Mouse (Mus musculus) liver, embryonic 13.5 days (tissue): ENCODE measurements at regions not wholly inside any gene's neighbourhood (a gene's known extent, or its start where the extent isn't known, plus 50 kb on each side); places are given as distances from the start of the nearest gene placed in this dataset.
"Not testable (repeated sequence)": the region's sequence is repeated elsewhere in the genome, so short reads cannot be mapped to it uniquely, and the experiment has no call there.

Source experiments
- ATAC-seq: fragments of 200-750 bp; cut with Nextera tagmentation; 2 replicates; pipeline ENCODE4 v1.8.0; 2017; ENCODE audit warnings: low read depth, mild to moderate bottlenecking, moderate number of reproducible peaks, moderate library complexity
- DNase-seq: peaks from one replicate; pipeline ENCODE4 v3.0.0; 2022
- H3K27ac ChIP-seq: fragments of 300-500 bp; sonication (generic); 2 replicates; pipeline ENCODE4 v1.5.1; 2015; ENCODE audit warnings: moderate library complexity, mild to moderate bottlenecking, inconsistent platforms
- H3K27me3 ChIP-seq: fragments of 300-500 bp; sonication (generic); 2 replicates; pipeline ENCODE4 v1.6.1; 2015; ENCODE audit warnings: mild to moderate bottlenecking, inconsistent platforms
- H3K36me3 ChIP-seq: fragments of 300-500 bp; sonication (generic); 2 replicates; pipeline ENCODE4 v1.6.1; 2015; ENCODE audit warnings: mild to moderate bottlenecking, inconsistent platforms
- H3K4me1 ChIP-seq: fragments of 300-500 bp; sonication (generic); replicated peaks from 2 replicates; pipeline ENCODE4 v1.6.1; 2015; ENCODE audit warnings: inconsistent platforms
- H3K4me2 ChIP-seq: fragments of 300-500 bp; sonication (generic); 2 replicates; pipeline ENCODE4 v1.6.1; 2015; ENCODE audit warnings: inconsistent platforms, mild to moderate bottlenecking, moderate library complexity
- H3K4me3 ChIP-seq: fragments of 300-500 bp; sonication (generic); replicated peaks from 2 replicates; pipeline ENCODE4 v1.5.1; 2015; ENCODE audit warnings: mild to moderate bottlenecking, inconsistent platforms
- H3K9ac ChIP-seq: fragments of 300-500 bp; sonication (generic); 2 replicates; pipeline ENCODE4 v1.6.1; 2015; ENCODE audit warnings: mild to moderate bottlenecking, inconsistent platforms
- H3K9me3 ChIP-seq: fragments of 300-500 bp; sonication (generic); replicated peaks from 2 replicates; pipeline ENCODE4 v1.6.1; 2016; ENCODE audit warnings: inconsistent platforms
- WGBS: fragments of 180-500 bp; shearing (Covaris S2); methylation state at CpG from one replicate; pipeline ENCODE4 v1.1.7; 2015; ENCODE audit not compliant: insufficient replicate concordance; 5-methylcytosine and 5-hydroxymethylcytosine counted together

GRCm38 (mm10) chr2:71597956-71598355 lies 51.4 kb upstream of the Dlx2 start:
- no peak overlapping the region for H3K9ac ChIP-seq
- DNase-seq = no peak
- WGBS = 50% methylated on average over 5 of the region's 5 CpGs

GRCm38 (mm10) chr2:71598368-71598767 lies 51.8 kb upstream of the Dlx2 start:
- H3K27me3 ChIP-seq = peaks cover 15% of the 10 kb centered on the region
- no peaks in the 10 kb centered on the region for H3K36me3 ChIP-seq
- ATAC-seq (no peak), DNase-seq (no peak)
- H3K4me3 ChIP-seq = no peak overlapping the region
- 19% methylated on average over 10 of the region's 10 CpGs for WGBS
- no peaks in the 10 kb centered on the region for H3K4me1 ChIP-seq
- no peak overlapping the region for H3K27ac ChIP-seq
- no peak overlapping the region for H3K9ac ChIP-seq
- H3K4me2 ChIP-seq = peak overlapping the region; percentile 35; the same call in 1 of the 2 replicates
- H3K9me3 ChIP-seq = no peaks in the 10 kb centered on the region

More at GRCm38 (mm10) chr2:71597956-71598355, 51.4 kb upstream of the Dlx2 start:
- no peak overlapping the region for H3K4me2 ChIP-seq
- ATAC-seq = no peak
- H3K27ac ChIP-seq = no peak overlapping the region
- H3K4me1 ChIP-seq = no peaks in the 10 kb centered on the region
- H3K9me3 ChIP-seq = no peaks in the 10 kb centered on the region
- no peaks in the 10 kb centered on the region for H3K36me3 ChIP-seq
- peaks cover 15% of the 10 kb centered on the region for H3K27me3 ChIP-seq
- H3K4me3 ChIP-seq = no peak overlapping the region

GRCm38 (mm10) chr2:71598778-71599177 lies 52.2 kb upstream of the Dlx2 start:
- Histone ChIP-seq H3K4me1 (no peaks in the 10 kb centered on the region), H3K36me3 (no peaks in the 10 kb centered on the region), H3K27me3 (peaks cover 15% of the 10 kb centered on the region), H3K9me3 (no peaks in the 10 kb centered on the region), H3K27ac (no peak overlapping the region), H3K9ac (no peak overlapping the region), H3K4me2 (peak overlapping the region; percentile 35; the same call in 1 of the 2 replicates), H3K4me3 (no peak overlapping the region)
- DNase-seq (peak; percentile 43), ATAC-seq (no peak)
- WGBS = 9% methylated on average over 5 of the region's 5 CpGs

- H3K27me3 ChIP-seq = peaks cover 14% of the 10 kb centered on the region
- ATAC-seq = no peak
- no peaks in the 10 kb centered on the region for H3K4me1 ChIP-seq
- no peak overlapping the region for H3K27ac ChIP-seq
- H3K4me2 ChIP-seq = no peak overlapping the region
- H3K4me3 ChIP-seq = no peak overlapping the region
- H3K36me3 ChIP-seq = no peaks in the 10 kb centered on the region
- no peaks in the 10 kb centered on the region for H3K9me3 ChIP-seq
- DNase-seq = no peak
- WGBS = 69% methylated on average over 7 of the region's 7 CpGs
- no peak overlapping the region for H3K9ac ChIP-seq
Measured at GRCm38 (mm10) chr2:71600213-71600612, 53.7 kb upstream of the Dlx2 start.

DNA sequence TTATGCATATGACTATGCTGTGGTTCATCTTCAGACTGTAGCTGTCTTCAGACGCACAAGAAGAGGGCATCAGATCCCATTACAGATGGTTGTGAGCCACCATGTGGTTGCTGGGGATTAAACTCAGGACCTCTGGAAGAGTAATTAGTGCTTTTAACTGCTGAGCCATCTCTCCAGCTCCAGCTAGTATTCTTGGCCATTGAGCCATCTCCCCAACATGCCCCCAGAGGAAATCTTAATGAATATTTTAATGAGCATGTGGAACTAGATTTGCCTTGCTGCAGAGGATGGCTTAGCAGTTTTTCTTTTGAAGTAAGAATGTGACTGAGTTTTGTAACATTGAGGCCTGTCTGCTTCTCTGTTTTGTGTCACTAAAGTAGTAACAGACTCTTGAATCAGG lies 54.4 kb upstream of the Dlx2 start:
- H3K9me3 ChIP-seq = no peaks in the 10 kb centered on the region
- no peak overlapping the region for H3K4me3 ChIP-seq
- H3K27me3 ChIP-seq = peaks cover 11% of the 10 kb centered on the region
- H3K36me3 ChIP-seq = no peaks in the 10 kb centered on the region
- H3K4me1 ChIP-seq = no peaks in the 10 kb centered on the region
- no peak for ATAC-seq
- no peak for DNase-seq
- 60% methylated on average over 1 of the region's 1 CpGs for WGBS
- H3K9ac ChIP-seq = no peak overlapping the region
- no peak overlapping the region for H3K27ac ChIP-seq
- no peak overlapping the region for H3K4me2 ChIP-seq

DNA sequence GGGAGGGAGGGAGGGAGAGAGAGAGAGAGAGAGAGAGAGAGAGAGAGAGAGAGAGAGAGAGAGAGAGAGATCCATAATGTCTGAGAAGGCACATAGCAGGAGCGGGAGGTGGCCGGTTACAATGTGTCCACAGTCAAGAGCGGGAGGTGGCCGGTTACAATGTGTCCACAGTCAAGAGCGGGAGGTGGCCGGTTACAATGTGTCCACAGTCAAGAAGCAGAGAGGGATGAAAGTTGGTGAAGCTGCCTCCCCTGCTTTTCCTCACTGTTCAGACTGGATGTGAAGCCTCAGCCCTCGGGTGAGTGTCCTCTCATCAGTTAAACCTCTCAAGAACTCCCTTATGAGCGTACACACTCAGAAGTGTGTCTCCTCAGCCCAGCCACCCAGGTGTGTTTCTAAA lies 57.2 kb upstream of the Dlx2 start:
- H3K4me1 ChIP-seq = not testable (repeated sequence)

DNA sequence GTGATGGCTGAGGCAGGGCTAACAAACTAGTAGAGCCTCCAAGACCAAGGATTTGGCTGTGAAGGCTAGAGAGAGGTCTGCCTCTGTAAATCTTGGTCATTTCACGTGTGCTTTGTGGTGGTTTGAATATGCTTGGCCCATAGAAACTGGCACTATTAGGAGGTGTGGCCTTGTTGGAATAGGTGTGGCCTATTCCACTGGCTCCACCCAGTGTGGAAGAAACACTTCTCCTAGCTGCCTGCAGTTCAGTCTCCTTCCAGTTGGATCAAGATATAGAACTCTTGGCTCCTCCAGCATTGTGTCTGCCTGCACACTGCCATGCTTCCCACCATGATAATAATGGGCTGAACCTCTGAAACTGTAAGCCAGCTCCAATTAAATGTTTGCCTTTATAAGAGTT lies 59.1 kb upstream of the Dlx2 start:
- ATAC-seq = no peak
- no peak for DNase-seq

More for the DNA sequence above, 57.2 kb upstream of the Dlx2 start:
- not testable (repeated sequence) for DNase-seq, H3K27ac ChIP-seq, H3K9me3 ChIP-seq, H3K4me2 ChIP-seq, H3K36me3 ChIP-seq, ATAC-seq, H3K9ac ChIP-seq, H3K27me3 ChIP-seq, H3K4me3 ChIP-seq
- 77% methylated on average over 8 of the region's 8 CpGs for WGBS

DNA sequence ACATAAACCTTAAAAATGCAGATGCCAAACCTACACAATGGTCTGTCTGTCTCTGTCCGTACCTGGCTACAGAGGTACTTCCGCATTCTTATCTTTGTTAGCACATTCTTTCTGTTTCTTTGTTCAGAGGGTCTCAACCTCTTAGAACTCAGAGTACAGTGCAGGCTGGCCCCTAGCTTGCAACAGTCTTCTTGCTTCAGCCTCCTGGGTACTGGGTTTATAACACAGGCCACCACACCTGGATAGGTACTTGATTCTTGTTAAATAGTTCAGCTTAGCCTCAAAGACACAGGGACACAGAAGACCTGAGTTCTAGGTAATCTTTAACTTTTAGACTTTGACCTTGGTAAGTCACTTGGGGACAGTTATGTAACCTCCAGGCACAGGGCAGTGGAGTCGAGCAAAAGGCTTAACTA lies 60.5 kb upstream of the Dlx2 start:
- Histone ChIP-seq H3K36me3 (no peaks in the 10 kb centered on the region), H3K4me2 (no peak overlapping the region), H3K27ac (no peak overlapping the region), H3K27me3 (no peaks in the 10 kb centered on the region), H3K4me1 (no peaks in the 10 kb centered on the region), H3K9ac (no peak overlapping the region), H3K4me3 (no peak overlapping the region), H3K9me3 (no peaks in the 10 kb centered on the region)
- DNase-seq = no peak
- WGBS = 42% methylated on average over 3 of the region's 3 CpGs
- ATAC-seq = no peak

More for the DNA sequence above, 59.1 kb upstream of the Dlx2 start:
- H3K9ac ChIP-seq = no peak overlapping the region
- WGBS = 63% methylated on average over 1 of the region's 1 CpGs
- H3K4me1 ChIP-seq = no peaks in the 10 kb centered on the region
- H3K27me3 ChIP-seq = no peaks in the 10 kb centered on the region
- H3K36me3 ChIP-seq = no peaks in the 10 kb centered on the region
- no peaks in the 10 kb centered on the region for H3K9me3 ChIP-seq
- H3K4me3 ChIP-seq = no peak overlapping the region
- H3K4me2 ChIP-seq = no peak overlapping the region
- H3K27ac ChIP-seq = no peak overlapping the region

DNA sequence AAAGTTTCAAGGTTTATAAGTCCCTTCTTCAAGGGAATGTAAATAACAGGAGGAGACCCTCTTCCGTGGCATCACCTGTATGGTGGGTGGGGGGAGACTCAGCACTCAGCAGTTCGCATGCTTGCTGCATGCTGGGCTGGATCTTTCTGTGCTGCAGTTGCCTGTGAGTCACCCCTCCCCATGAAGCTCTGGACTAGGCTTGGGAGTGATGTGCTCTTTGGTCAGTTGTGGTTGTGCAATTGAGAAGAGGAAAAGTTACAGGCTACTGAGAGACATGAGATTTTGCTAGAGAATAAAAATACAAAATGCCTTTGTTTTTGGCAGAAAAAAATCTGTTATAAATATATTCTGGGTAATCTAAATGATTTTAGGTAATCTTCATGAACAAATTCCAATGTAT lies 66.7 kb upstream of the Dlx2 start:
- Histone ChIP-seq H3K27me3 (no peaks in the 10 kb centered on the region), H3K4me1 (no peaks in the 10 kb centered on the region), H3K9ac (no peak overlapping the region), H3K4me2 (no peak overlapping the region), H3K36me3 (no peaks in the 10 kb centered on the region), H3K27ac (no peak overlapping the region), H3K4me3 (no peak overlapping the region), H3K9me3 (no peaks in the 10 kb centered on the region)
- no peak for DNase-seq
- 36% methylated on average over 2 of the region's 2 CpGs for WGBS
- ATAC-seq = no peak

- ATAC-seq = no peak
- WGBS = 61% methylated on average over 5 of the region's 5 CpGs
Measured at GRCm38 (mm10) chr2:71616526-71616925, 70.0 kb upstream of the Dlx2 start.

DNA sequence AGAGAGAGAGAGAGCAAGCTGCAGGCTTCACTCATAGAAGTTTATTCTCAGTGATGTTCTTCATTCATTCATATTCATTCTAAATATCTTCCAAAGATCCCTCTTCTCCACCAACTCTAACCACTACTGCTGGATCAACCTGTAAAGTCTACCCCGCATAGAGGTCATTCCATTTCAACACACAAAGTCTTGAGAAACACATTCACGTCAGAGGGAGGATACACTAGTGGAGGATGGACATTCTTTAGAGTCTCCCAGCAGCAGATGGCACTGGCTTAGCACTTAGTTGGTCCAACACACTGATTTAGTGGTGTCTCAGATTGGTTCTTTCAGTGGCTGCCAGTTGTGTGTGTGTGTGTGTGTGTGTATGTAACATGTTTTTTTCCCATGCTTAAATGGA lies 74.9 kb upstream of the Dlx2 start:
- ATAC-seq (no peak), DNase-seq (no peak)
- no peaks in the 10 kb centered on the region for H3K9me3 ChIP-seq
- H3K4me2 ChIP-seq = no peak overlapping the region
- no peak overlapping the region for H3K9ac ChIP-seq
- peaks cover 11% of the 10 kb centered on the region for H3K27me3 ChIP-seq
- H3K36me3 ChIP-seq = no peaks in the 10 kb centered on the region
- 58% methylated on average over 2 of the region's 2 CpGs for WGBS
- no peak overlapping the region for H3K27ac ChIP-seq
- H3K4me3 ChIP-seq = no peak overlapping the region
- H3K4me1 ChIP-seq = peaks cover 15% of the 10 kb centered on the region

More at GRCm38 (mm10) chr2:71616526-71616925, 70.0 kb upstream of the Dlx2 start:
- H3K9ac ChIP-seq = no peak overlapping the region
- H3K4me3 ChIP-seq = no peak overlapping the region
- no peaks in the 10 kb centered on the region for H3K4me1 ChIP-seq
- DNase-seq = no peak
- H3K9me3 ChIP-seq = no peaks in the 10 kb centered on the region
- H3K27me3 ChIP-seq = no peaks in the 10 kb centered on the region
- no peak overlapping the region for H3K27ac ChIP-seq
- no peaks in the 10 kb centered on the region for H3K36me3 ChIP-seq
- H3K4me2 ChIP-seq = no peak overlapping the region

DNA sequence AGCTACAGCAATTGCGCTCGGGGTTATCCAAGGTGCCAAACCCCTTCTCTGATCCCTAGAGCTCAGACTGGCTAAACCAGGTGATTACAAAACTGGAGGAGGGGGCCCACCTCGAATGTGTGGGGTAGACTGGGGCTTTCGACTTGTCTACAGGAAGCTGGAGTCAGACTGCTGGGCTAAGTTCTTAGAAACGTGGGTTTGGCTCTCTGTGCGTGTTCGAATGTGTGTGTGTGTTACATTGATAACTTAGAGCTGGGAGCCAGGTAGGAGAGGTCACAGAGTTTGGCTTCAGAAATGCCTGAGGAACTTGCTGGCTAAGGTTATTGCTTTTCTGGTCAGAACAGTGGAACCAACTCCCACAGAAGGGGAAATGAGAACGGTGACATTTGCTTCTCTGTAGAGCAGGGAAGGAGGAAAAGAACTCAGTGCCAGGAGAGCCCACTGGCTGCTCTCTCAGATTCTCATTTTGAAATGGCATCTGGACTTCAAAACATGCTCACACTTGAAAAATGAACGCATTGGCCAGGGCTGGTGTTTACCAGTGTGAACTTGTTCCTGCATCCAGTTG lies 76.1 kb upstream of the Dlx2 start:
- Histone ChIP-seq H3K36me3 (no peaks in the 10 kb centered on the region), H3K9ac (no peak overlapping the region), H3K4me1 (peaks cover 24% of the 10 kb centered on the region), H3K4me3 (no peak overlapping the region), H3K27ac (no peak overlapping the region), H3K27me3 (peaks cover 22% of the 10 kb centered on the region), H3K9me3 (no peaks in the 10 kb centered on the region), H3K4me2 (0 out of 2 replicates have a peak overlapping the region, but pooled peaks have one; percentile 3)
- ATAC-seq = peak; percentile 50; the same call in 1 of the 2 replicates
- DNase-seq = no peak
- 16% methylated on average over 9 of the region's 9 CpGs for WGBS
